Mouse (Mus musculus) v-Abl transformed pro-B cells (cell line): ENCODE measurements around the gene Fbln1.

Experiments used
- in situ Hi-C, 2 experiments: fragments of 400-800 bp; cut with MboI; formaldehyde crosslinking; loops; one replicate each; pipeline ENCODE4 v1.15.1; 2025; ENCODE audit not compliant: unreplicated experiment in 2 of 2

The Fbln1 gene

DNA sequence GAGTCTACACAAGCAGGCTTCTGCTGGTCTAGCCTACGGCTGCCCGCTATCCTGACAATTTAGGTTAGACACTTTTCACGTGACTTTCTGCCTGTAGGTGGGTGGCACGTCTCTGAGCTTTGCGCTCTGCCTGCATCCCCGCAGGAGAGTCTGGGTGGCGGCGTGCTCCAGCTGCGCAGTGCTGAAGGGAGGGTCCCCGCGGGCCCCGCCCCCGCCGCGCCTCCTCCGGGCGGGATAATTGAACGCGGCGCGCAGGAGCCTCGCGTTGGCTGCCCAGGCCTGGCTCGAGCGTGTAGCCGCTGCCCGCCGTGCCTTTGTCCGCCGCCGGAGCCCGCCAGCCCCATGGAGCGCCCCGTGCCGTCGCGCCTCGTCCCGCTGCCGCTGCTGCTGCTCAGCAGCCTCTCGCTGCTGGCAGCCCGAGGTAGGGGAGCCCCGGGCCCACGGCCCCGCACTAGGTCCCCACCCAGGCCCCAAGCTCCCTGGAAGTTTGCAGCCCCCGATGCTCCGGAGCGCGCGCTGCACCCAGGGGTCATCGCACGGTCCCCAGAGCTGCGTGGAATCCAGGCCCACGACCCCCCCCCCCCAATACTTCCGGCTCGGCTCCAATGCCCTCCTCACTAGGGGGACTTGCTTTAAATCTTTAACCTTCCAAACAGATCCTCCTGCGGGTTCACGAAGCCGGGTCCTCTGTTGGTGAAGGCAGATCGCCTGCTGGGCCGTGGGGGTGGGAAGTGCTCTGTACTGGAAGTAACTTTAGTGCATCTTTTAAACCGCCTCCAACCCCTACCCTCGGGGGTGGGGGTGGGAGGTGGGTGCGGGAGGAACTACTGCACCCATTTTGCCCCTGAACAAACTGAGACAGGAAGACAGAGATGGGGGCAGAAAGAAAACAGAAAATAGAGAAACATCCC is at the start of gene Fbln1:
Fbln1 (plus strand) TSS at position 158 of the 911 bp plus-strand sequence.
- in situ Hi-C loops, result no loop called here

DNA sequence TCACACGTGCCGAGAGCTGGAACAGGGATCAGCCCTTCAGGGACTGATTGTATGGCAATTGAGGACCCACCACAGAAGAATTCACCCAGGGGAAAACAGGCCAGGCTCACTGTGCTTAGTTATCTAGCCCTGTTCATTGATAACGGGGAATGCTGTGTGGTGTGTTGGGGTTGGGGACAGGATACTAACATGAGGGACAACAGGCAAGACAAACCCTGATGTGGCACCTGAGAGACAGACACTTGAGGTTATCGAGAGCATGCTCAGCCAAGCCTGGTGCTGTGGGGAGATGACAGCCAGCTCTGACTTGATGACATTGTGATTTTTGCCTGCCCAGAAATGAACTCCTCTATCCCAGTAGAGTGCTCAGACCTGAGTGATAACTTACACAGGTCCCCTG is 49.6 kb upstream of the Fbln1 start:
- in situ Hi-C loops, result no loop called here

DNA sequence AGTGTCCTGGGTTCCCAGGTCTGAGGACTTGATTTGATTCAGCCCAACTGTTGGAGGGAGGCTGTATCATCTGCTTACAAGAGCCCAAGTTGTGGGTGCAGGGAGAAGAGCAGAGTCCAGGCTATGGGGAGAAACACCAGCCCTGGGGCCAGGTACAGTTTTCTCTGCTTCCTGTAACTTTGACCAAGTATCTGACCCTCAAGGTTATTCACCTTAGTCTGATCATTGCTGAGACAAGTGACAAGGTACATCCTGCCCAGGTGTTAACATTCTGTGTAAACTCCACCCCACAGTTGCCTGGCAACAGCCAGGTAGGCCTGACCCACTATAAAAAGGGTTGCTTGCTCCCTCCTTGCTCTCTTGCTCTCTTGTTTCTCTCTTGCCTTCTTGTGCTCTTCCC is 44.3 kb upstream of the Fbln1 start:
- in situ Hi-C loops, result no loop called here

DNA sequence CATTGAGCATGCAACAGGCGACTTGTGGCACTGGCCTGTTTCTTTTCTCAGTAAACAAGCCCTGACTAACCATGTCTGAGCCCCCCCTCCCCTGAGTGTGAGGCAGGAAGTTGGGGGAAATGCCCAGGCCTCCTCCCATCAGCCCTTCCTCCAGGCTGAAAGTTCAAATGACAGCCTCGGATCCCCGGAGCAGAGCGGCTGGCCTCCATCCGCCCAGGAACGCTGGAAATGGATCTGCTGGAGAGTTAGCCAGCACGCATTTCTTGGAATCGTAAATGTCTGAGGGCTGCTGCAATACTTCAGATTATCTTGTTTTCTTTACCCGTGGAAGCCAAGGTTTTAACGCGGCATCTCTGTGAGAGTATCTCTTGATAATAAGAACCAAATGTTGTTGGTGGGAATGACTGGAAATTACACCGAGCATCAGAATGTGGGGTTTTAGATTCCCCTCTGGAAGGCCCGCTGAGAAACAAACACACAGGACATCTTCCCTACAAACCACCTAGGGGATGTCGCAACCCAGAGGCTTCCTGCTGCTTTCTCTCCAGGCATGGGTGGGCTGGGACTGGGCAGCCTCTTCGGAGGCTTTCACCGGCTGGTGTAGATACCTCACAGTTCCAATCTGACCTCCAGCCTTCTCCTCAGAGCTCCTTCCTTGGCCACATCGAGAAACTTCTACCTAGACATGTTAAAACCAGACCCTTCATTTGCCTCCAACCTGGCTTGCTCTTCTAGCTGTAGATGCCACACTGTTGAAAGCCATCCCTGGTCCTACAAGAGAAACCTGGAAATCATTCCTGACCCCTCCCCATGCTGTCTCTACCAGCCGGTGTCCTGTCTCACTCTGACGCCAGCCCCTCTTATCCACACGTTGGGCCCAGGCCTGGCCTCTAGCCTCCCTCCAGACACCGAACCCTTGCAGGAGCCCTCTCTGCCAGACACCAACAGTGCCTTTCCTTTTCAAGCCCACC is 42.8 kb upstream of the Fbln1 start:
- in situ Hi-C loops, result no loop called here

DNA sequence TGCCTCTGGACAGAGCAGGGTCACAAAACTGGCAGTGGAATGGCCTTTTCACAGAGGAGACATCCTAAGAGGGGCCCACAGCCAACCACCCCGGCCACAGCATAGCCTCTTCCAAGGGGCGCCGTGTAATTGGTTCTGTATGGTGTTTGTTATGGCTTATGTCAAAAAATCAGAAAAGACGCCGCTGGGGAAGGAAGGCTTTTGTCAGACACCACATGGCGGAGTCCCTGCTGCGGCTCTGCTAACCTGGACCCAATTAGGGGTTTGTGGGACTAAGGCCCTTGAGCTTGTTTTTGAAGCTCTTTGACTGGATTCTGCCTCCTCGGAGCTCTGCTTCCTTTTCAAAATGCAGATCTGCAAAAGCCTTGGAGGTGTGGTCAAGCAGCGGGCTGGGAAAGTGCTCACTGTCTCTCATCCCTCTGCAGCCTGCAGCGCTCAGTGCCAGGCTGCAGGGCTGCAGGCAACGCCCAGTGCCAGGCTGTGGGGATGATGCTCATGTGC is 39.3 kb upstream of the Fbln1 start:
- in situ Hi-C loops, result no loop called here

DNA sequence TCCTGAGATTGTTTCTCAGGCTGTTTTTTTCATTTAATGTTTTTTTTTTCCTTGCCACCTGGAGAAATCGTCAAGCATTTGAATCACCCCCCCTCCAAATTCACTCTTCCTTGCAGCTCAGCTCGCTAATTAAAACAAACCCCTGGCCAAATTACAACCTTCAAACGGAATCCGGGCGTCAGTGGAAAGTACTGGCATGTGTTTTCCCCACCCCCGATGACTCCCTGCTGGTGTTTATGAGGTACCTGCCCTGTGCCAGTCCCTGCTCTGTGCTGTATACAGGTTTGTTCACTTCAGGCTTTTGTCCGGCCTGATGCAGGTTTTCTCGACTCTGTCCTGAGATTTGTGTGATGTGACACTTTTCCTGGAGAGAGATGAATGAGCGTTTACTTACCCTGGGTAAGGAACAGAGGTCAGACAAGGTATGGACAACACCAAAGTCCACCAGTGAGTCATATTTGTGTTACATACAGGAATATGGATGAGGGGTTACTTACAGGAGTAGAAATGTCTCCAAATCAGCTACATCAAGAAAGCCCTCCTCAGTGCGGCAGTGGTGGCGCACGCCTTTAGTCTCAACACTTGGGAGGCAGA is 38.6 kb upstream of the Fbln1 start:
- in situ Hi-C loops, result no loop called here

DNA sequence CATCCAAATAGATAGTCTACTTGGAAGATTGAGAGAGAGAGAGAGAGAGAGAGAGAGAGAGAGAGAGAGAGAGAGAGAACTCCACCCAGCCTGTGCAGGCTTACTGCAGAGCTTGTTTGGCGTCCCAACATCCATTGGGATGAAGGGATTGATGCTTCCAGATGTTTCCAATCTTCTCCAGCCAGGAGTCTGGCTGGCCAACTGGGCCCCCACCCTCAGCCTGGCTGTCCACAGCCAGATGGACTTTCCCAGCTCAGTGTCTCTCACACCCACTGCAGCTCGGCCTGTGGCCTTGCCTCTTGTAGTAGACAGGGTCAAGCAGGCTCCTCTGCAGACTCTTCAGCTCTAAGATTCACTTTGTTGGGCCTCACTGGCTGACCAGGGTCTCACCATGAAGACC is 33.7 kb upstream of the Fbln1 start:
- in situ Hi-C loops, result no loop called here

DNA sequence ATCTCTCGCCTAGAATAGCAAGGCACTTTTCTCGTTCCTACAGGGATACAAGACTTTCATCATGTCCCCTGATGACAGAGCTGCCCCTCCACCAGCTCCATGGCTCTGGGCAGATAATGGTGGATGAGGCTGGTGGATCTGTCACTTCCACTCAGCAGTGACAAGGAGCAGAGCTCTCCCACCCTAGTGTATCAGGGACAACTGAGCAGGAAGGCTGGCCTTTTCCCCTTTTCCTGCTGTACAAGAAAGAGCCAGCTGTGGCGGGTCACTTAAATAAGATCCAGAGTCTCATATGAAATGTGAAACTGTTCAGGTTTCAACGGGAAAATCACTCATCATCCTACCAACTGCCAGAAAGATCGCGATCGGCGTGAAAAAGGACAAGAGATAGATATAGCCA is 32.3 kb upstream of the Fbln1 start:
- in situ Hi-C loops, result no loop called here

DNA sequence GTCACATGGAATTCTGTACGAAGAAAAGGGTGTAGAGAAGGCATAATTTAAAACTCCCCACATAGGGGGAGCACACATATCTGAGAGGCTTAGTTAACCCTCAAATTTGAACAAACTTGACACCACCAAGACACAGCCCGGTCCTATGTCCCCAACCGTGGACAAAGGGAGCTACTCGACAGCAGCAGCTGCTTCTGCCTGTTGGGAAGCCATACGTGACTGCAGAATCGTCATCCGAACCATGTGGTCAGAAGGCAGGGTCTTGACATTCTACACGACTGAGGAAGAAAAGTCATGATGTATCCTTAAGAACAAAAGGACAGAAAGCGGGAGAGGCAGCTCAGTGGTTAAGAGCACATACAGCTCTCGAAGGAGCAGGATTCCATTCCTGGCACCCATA is 31.7 kb upstream of the Fbln1 start:
- in situ Hi-C loops, result no loop called here

DNA sequence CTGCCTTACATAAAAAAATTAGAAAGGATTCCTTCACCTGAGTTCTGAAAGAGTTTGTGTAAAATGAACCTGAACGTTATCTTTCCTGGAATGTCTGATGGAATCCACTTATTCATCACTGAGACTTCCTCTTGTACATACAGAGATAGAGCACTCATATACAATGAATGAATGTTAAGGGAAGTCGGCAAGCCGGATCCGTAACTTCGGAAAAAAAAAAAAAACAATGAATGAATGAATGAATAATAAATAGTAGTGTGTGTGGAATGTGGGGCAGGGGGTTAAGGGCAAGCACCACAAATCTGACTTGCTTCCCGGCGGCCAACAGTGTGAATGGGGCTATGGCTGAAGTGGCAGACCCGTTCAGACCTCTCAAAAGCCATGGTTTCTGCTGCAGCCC is 28.2 kb upstream of the Fbln1 start:
- in situ Hi-C loops, result no loop called here

DNA sequence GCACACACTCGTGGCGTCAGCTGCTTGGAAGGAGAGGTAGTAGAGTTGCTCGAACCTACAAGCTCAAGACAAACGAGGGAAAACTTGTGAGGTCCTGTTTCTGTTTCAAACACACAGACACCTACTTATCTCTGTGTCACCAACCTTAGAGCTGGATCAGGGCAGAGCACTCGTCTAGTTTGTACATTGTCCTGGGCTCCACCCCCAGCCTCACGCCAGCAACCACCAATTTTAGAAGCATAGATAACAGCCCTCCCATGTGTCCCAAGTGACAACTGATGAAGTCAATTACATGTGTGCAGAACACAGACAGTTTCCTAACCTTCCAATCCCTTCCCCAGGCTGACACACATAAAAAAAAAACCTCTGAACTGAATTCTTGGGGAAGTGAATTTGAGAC is 27.6 kb upstream of the Fbln1 start:
- in situ Hi-C loops, result no loop called here

DNA sequence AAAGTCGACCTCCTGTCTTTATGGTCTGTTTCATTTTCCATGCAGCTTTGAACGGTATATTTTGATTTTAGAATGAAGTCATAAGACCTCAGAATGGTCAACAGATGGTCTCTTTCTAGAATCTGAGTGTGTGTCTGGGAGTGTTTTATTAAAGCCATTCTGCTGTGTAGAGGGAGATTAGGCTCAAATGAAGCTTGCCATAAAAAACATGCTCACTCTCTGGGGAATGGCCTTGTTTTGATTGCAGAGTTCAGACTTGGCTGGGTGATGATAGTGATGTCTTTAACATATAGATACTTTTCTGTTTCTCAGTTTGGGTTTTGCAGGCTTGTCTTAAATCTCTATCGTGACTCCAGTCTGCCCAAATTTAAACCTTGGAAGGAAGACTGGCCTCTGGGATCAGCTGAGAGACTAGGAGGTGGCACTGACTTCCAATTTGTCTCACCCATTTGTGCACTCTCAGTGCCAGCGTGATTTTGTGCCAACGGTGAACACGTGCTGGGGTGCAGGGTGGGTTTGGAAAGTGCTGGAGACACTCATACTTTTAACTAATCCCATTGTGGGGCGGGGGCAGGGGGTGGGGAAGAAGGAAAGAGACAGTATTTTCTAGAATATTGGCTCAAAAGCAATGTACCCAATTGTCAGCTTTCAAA is 26.1 kb upstream of the Fbln1 start:
- in situ Hi-C loops, result no loop called here

DNA sequence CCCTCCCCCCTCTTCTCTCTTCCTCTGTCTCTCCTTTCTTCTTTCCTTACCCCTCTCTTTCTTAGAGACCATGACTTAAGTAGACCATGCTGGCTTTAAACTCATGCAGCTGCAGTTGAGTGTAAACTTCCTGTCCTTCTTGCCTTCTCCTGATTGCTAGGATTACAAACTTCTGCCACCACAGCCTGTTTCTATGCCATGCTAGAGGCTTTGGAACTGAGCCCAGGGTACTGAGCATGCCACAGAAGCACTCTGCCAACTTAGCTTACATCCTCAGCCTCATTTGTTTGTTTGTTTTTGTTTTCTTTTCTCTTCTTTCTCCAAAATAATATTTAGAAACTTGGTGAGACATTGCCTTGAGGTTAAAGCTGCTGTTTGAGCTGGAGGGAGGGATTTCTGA is 25.4 kb upstream of the Fbln1 start:
- in situ Hi-C loops, result no loop called here

DNA sequence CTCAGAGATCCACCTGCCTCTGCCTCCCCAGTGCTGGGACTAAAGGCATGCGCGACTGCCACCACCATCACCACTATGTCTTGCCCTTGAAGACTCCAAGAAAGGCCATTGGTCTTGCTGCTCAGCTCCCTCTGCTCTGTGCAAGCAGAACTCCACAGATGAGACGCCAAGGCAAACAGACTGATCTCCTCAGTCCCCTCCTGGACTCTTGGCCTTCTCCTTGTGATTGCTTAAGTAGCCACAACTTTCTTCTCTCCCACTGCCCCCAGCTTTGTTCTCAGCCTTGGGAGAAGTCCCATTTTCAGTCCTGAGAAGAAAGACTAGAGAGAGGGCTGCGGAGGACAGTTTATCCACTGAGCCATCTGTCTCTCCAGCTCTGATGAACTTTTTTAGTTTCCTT is 23.7 kb upstream of the Fbln1 start:
- in situ Hi-C loops, result no loop called here

DNA sequence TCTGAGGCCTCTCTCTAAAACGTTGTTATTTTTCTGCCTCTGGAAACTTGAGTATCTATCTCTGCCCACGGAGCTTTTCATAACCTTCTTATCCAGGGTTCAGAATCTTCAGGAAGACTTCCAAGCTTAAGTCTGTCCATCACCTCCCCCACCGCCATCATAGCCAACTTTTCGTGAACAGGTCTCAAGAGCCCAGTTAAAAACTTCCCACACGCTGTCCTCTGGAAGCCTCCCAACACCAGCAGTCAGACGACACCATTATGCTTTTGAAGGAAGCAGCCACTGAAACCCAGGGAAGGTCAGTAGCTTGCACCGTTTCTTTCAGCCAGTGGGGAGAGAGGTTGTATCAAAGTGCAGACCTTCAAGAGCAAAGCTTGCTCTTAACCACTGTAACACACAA is 18.8 kb upstream of the Fbln1 start:
- in situ Hi-C loops, result no loop called here

DNA sequence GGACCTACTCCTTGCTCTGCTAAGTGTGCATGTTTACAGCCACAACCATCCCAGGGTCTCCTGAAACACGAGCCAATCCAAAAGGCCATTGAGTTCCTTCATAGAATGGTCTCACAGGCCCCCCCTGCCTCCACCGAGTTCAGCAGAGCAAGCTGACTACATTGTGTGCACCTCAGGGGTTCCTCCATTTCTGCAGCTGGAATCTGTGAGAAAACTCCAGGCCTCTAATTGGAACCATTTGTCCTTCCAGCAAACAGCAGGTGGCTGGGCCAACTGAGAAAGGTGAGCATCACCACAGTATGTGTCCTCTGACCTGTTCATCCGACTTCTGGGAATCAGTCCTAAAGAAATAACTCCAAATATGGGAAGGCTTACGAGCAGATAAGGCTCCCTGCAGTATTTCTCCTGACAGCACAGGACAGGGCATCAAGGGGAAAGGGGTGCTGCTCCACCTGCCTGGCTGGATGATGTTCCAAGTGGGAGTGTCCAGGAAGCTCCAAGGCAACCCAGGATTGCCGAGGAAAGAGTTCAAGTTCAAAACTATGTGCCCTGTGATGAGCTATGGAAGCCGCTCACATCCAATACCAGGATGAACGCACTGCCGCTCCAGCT is 17.5 kb upstream of the Fbln1 start:
- in situ Hi-C loops, result no loop called here

DNA sequence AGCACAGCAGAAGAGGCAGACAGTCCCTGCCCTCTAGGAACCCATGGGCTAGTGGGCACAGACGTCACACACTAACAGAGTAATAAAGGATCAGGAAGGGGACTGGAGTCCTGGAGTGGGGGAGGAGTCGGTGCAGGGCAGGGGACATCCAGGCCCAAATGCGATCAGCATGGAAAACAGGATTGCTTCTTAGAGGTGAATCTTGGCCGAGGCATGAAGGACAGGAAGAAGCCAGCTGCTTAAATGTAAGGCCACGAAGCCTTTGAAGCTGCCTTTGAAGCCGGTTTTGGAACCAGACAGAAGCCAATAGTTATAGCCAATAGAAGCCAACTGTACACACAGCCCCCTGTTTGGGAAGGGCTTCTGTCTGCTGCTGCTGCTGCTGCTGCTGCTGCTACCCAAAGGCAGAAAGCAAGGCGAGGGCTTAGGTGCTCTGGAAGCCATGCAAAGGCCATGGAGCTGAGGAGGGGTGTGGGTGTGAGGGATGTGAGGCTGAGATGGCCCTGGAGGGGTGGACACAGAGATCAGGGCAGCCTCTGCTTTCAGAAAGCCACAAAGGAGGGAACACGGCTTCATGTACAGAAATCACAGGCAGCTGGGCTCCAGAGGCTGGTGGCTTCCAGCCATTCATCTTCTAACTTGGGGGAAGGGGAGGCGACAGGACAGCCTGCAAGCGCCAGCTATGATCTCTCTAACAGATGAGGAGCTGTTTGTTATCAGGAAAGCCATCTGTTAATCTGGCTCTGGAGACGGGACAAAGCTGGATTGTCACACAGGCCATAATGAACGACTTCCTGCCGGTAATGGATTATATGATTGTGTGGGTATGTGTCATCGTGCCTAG is 5.1 kb upstream of the Fbln1 start:
- in situ Hi-C loops, result no loop called here

DNA sequence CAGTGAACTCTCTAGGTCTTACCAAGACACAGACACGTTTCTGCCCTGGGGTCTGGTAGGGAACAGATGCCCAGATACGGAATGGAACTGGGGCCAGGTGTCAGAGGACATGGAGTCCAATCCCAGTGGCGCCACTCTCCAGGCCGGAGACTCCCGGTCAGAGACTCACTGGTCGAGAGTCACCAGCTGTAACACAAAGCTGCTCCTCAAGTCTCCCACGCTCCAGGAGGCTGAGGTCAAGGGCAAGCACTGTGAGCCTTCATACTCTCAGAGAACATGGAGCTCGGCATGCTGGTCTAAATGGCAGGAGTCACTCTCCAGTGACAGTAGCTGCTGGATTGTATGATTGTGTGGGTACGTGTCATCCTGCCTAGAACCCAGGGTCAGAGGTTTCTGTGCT is 3.5 kb upstream of the Fbln1 start:
- in situ Hi-C loops, result no loop called here

DNA sequence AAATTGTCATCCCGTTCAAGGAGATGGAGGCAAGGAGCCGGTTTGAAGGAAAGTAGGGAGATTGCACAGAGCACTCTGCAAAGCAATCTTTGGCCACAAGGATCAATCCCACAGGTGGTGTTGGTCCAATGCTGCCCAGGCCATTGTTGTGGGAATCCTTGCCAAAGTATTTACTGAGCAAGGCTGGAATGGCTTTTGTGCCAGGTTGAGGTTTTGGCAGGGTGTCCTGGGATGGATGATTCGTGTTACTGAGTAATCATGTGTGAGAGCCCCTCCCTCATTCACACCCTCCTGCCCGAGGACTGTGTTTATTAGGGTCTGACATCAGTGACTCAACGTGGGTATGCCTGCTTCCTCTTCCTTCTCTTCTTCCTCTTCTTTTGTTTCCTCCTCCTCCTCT is 3.0 kb upstream of the Fbln1 start:
- in situ Hi-C loops, result no loop called here
